Mouse (Mus musculus) mature B cell (primary cell): ENCODE measurements around the gene Nfkbiz.

Experiments used
- in situ Hi-C: fragments of 300-500 bp; cut with MboI; formaldehyde crosslinking; loops from 2 replicates; pipeline ENCODE4 v1.14.3; 2019

The Nfkbiz gene

GRCm38 (mm10) chr16:55832617-55833016, 6.1 kb downstream of the Nfkbiz start:
- in situ Hi-C loops: no loop called here

GRCm38 (mm10) chr16:55832040-55832439, 6.7 kb downstream of the Nfkbiz start:
- in situ Hi-C loops: no loop called here

- in situ Hi-C loops: no loop called here
Measured at GRCm38 (mm10) chr16:55831451-55831850, 7.2 kb downstream of the Nfkbiz start.

- in situ Hi-C loops: no loop called here
Measured at GRCm38 (mm10) chr16:55823398-55824155, 15.1 kb downstream of the Nfkbiz start.

GRCm38 (mm10) chr16:55822741-55823397, 15.8 kb downstream of the Nfkbiz start:
- in situ Hi-C loops: no loop called here

- in situ Hi-C loops: no loop called here
Measured at GRCm38 (mm10) chr16:55821997-55822740, 16.5 kb downstream of the Nfkbiz start.

- in situ Hi-C loops: no loop called here
Measured at GRCm38 (mm10) chr16:55821571-55821981, 17.1 kb downstream of the Nfkbiz start.

GRCm38 (mm10) chr16:55820916-55821570, 17.7 kb downstream of the Nfkbiz start:
- in situ Hi-C loops: no loop called here

- in situ Hi-C loops: no loop called here
Measured at GRCm38 (mm10) chr16:55820161-55820915, 18.4 kb downstream of the Nfkbiz start.

GRCm38 (mm10) chr16:55819186-55819861, 19.4 kb downstream of the Nfkbiz start:
- in situ Hi-C loops: no loop called here

GRCm38 (mm10) chr16:55817717-55818515, 20.8 kb downstream of the Nfkbiz start:
- in situ Hi-C loops: no loop called here

- in situ Hi-C loops: no loop called here
Measured at GRCm38 (mm10) chr16:55816202-55816941, 22.3 kb downstream of the Nfkbiz start.

GRCm38 (mm10) chr16:55815466-55815865, 23.2 kb downstream of the Nfkbiz start:
- in situ Hi-C loops: no loop called here

- in situ Hi-C loops: no loop called here
Measured at GRCm38 (mm10) chr16:55814686-55815085, 24.0 kb downstream of the Nfkbiz start.

GRCm38 (mm10) chr16:55813916-55814315, 24.8 kb downstream of the Nfkbiz start:
- in situ Hi-C loops: no loop called here

GRCm38 (mm10) chr16:55811792-55812191, 26.9 kb downstream of the Nfkbiz start:
- in situ Hi-C loops: no loop called here

- in situ Hi-C loops: no loop called here
Measured at GRCm38 (mm10) chr16:55809779-55810514, 28.8 kb downstream of the Nfkbiz start.

- in situ Hi-C loops: no loop called here
Measured at GRCm38 (mm10) chr16:55809345-55809744, 29.4 kb downstream of the Nfkbiz start.
